Mouse (Mus musculus) fibroblast of lung, adult 2 months (primary cell): ENCODE data around the gene Pdcd5.

Experiments used
- DNase-seq: peaks from one replicate; pipeline ENCODE4 v3.0.0-alpha.2; 2011; ENCODE audit warnings: low read depth

Pdcd5 gene

DNA sequence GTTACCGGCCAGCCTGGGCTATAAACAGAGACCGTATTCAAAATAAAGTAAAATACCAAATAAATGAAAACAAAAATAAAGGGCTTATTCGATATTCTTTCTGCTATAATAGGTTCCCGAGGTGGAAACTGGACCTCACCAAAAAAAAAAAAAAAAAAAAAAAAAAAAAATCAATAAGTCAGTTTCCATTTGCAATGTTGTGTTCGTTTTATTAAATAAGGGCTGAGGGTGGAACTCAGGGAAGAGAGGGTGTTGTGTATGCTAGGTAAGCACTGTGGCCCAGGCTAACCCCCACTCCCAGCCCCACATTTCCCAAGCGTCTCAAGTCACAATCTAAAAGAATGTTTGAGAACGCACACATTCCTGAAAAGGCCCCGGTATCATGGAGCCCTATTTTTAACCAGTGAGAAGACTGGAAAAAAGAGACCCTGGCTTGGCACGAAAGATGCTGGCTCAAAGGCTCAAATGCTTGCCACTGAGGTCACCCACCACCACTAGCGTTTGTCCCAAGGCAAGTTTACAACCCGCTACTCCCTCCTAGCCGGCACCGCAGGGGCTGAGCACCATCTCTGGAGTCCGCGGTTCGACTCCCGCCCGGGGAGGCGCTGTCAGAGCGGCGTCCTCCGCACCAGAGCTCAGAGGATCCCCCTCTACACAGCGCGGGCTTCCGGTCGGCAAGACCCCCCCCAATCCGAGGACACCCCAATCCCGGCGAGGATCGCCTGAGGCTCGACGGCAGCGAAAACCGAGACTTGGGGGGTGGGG lies 822 bp downstream of the Pdcd5 start:
- no peak for DNase-seq

- no peak for DNase-seq
Observed at GRCm38 (mm10) chr7:35640072-35640471, 7.2 kb downstream of the Pdcd5 start.

DNA sequence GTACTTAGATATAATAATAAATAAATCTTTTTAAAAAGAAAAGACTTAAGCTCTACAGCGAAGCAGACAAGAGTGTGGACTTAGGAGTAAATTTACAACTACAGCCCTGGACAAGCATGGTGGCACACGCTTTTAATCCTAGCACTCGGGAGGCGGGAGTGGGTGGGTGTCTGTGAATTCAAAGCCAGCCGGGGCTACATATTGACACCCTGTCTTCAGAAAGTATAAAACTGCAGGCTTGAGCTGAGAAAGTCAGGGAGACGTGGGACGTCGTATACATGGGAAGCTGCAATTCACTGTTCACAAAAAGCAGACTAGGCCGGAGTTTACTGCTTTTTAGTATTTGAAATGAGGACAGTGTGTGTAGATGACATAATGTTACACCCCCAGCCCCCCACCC lies 10.4 kb downstream of the Pdcd5 start:
- DNase-seq = no peak

- no peak for DNase-seq
Observed at GRCm38 (mm10) chr7:35636229-35636628, 11.1 kb downstream of the Pdcd5 start.

- DNase-seq = no peak
Observed at GRCm38 (mm10) chr7:35628496-35628895, 18.8 kb downstream of the Pdcd5 start.

GRCm38 (mm10) chr7:35627371-35627770 lies 19.9 kb downstream of the Pdcd5 start:
- no peak for DNase-seq

DNA sequence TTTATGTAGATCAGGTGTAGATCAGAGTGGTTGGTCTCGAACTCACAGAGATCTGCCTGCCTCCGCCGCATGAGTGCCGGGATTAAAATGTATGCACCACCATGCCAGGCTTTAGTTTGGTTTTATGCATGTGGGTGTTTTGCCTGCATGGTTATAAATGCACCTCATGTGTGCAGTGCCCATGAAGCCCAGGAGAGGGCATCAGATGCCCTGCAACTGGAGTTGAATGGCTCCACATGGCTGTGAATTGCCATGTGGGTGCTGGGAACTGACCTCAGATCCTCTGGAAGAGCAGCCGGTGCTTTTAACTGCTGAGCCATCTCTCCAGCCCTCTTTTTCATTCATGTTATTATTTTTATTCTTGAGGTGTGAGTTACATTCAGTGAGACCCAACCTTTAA lies 21.3 kb downstream of the Pdcd5 start:
- DNase-seq = no peak

DNA sequence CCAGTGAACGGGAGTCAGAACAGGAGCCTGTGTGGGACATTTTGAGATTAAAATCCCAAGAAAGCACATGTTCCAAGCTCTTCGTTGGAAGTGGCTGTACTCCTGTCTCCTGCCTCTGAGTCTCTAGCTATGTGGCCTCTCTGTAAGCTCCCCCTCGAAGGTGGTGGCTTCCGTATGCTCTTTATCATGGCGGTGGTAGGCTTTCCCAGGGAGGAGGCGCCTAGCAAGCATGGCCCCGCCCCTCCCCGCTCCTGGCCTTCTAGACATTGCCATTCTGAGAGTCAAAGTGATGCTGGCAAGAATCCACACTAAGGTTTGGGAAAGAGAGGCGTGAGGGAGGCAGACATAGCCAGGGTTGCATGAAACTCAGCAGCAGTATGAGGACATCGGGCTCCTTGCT lies 24.7 kb downstream of the Pdcd5 start:
- no peak for DNase-seq

DNA sequence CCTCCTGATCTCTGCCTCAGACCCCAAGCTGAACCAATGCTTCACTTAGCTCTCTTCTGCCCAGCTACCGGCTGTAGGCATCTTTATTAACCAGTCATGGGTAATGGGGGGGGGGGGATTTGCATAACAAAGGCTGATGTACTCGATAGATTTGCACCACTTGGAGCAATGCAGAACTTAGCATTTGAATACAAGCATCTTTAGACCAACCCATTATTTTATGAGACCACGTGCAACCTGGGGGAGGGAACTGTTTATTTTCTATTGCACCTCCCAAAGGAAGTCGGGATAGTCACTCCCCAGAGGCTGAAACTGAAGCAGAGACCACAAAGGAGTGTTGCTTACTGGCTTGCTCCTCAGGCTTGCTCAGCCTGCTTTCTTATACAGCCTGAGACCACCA lies 29.8 kb downstream of the Pdcd5 start:
- no peak for DNase-seq

DNA sequence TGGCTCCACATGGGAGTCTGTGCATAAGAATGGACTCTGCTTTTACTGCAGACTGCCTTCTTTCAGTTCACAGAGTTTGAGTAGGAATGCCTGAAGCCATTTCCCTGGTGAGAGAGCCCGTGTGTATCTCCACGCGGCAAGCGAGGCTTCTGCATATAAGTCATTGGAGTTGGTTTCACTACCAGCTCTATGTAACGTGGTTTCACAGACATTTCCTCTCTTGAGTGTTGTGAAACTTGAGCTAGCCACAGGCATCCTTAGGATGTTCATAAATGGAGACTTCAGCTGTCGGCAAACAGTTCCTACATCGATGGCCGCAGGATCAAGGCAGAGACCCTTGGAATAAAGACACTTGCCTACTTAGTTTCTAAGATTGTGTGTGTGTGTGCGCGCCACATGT lies 38.1 kb downstream of the Pdcd5 start:
- DNase-seq = no peak

GRCm38 (mm10) chr7:35606816-35607215 lies 40.5 kb downstream of the Pdcd5 start:
- DNase-seq = no peak

DNA sequence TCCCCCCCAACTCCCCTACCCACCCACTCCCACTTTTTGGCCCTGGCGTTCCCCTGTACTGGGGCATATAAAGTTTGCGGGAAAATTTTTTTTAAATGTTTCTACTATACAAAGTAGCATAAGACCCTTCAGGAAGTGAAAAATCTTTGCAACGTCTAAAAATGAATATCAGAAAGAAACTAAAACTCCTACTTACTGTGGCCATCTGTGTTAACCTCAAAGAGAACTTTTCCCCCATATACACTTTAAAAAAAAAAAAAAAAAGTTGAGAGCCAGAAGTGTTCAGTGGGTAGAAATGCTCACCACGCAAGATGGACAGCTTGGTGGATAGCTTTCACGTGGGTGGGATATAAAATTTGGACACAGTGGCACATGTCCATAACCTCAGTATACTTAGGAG lies 44.6 kb downstream of the Pdcd5 start:
- DNase-seq = no peak

DNA sequence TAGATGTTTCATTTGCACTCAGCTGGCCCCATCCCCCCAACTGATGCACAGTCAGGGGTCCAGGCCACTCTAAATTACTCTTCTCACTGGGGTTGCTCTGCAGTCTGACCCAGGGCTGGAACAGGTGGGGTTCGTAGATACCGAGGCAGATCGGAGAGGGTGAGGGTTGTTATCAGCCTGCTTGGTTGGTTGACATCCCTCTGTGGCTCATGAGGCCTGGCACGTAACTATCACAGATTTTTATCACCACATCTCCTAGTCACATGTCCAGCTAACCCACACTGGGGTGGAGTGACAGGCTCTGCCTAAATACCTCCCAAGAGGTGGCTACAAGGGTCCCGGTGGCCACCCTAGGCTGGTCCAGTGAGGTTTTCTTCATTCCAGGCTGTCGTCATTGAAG lies 46.2 kb downstream of the Pdcd5 start:
- DNase-seq = no peak

DNA sequence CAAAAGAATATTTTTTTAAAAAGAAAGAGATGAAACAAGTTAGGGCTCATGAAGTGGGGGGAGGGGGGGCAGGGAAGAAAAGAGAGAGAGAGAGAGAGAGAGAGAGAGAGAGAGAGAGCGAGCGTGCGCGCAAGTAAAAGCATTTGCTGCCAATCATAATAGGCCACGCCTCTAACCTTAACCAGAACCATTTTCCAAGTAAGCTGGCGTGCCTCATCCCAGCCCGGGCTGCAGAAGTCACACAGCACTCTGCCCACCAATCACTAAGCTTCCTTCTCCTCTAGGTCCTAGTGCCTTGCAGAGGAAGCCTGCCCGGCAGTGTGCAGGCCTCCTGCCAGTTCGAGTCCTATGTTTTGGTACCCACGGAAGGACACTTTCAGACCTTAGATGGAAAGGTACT lies 47.3 kb downstream of the Pdcd5 start:
- no peak for DNase-seq

GRCm38 (mm10) chr7:35599492-35599891 lies 47.8 kb downstream of the Pdcd5 start:
- no peak for DNase-seq

- DNase-seq = no peak
Observed at GRCm38 (mm10) chr7:35594311-35594710, 53.0 kb downstream of the Pdcd5 start.
